Mouse (Mus musculus) heart, adult 2 months (tissue): Measurements from ENCODE around the gene Csnk2a1. TPM values are rescaled to one million over a fixed set of nuclear protein-coding genes. Genes with fewer than 3 reads are reported as not detected.

ENCODE experiments used
- DNase-seq, 2 experiments: peaks; one replicate each; pipeline ENCODE4 v3.0.0; 2021
- H3K27ac ChIP-seq: fragments of 200-600 bp; 2 replicates; pipeline ENCODE4 v1.8.1; 2022
- H3K27me3 ChIP-seq: fragments of 200-500 bp; 2 replicates; pipeline ENCODE4 v1.6.1; 2012; ENCODE audit warnings: mild to moderate bottlenecking, low read length, inconsistent platforms, mixed read lengths; ENCODE audit not compliant: control insufficient read depth, insufficient read depth
- H3K36me3 ChIP-seq: fragments of 200-500 bp; 2 replicates; pipeline ENCODE4 v1.6.1; 2012; ENCODE audit warnings: low read length, inconsistent platforms; ENCODE audit not compliant: control insufficient read depth, insufficient read depth
- H3K4me1 ChIP-seq: fragments of 200-500 bp; 2 replicates; pipeline ENCODE4 v1.6.1; 2011; ENCODE audit warnings: low read length; ENCODE audit not compliant: control insufficient read depth, insufficient read depth
- H3K4me3 ChIP-seq: fragments of 200-600 bp; 2 replicates; pipeline ENCODE4 v1.8.1; 2022
- H3K79me2 ChIP-seq: fragments of 200-500 bp; replicated peaks from 2 replicates; pipeline ENCODE4 v1.6.1; 2012; ENCODE audit warnings: mild to moderate bottlenecking, inconsistent platforms, low read length, moderate library complexity, mixed read lengths; ENCODE audit not compliant: control insufficient read depth, insufficient read depth
- H3K9ac ChIP-seq: fragments of 200-500 bp; 2 replicates; pipeline ENCODE4 v1.6.1; 2012; ENCODE audit warnings: low read depth, mild to moderate bottlenecking, control low read depth, inconsistent platforms, low read length, mixed read lengths
- CTCF ChIP-seq: fragments of 200-600 bp; IDR thresholded peaks from 2 replicates; pipeline ENCODE4 v1.8.1; 2022; ENCODE audit warnings: antibody characterized with exemption, mild to moderate bottlenecking, moderate library complexity
- EP300 ChIP-seq: fragments of 200-500 bp; IDR thresholded peaks from 2 replicates; pipeline ENCODE4 v1.6.1; 2011; ENCODE audit warnings: low read depth, low read length, control low read depth; ENCODE audit not compliant: insufficient read depth
- POLR2A ChIP-seq: fragments of 200-500 bp; IDR thresholded peaks from 2 replicates; pipeline ENCODE4 v1.6.1; 2011; ENCODE audit warnings: mild to moderate bottlenecking, low read depth, low read length, control low read depth; ENCODE audit not compliant: insufficient read depth
- WGBS: fragments of 180-500 bp; shearing (Covaris S2); methylation state at CpG from one replicate; pipeline ENCODE4 v1.1.7; 2018; 5-methylcytosine and 5-hydroxymethylcytosine counted together
- intact Hi-C: fragments of 180-260 bp; cut with DNase I; formaldehyde crosslinking; loops from one replicate; pipeline ENCODE4 v1.15.1; 2025
- polyA plus RNA-seq: library from polyadenylated mRNA; depleted of rRNA; stranded (reverse); fragments of >200 nt; gene quantifications from 2 replicates; pipeline ENCODE4 v1.2.3, GENCODE M21; 2012
- total RNA-seq, 2 experiments: library from RNA; stranded (reverse); gene quantifications; 2 replicates each; pipeline ENCODE4 v1.2.3; 2021

Gene Csnk2a1
- total and polyA plus RNA-seq, 3 experiments: 40.7 to 94.1 (median 89.0) TPM

GRCm38 (mm10) chr2:152240580-152240979 is 13.9 kb downstream of the Csnk2a1 start:
- H3K27ac ChIP-seq: no peak overlapping the region
- no peaks in the 10 kb centered on the region for H3K27me3 ChIP-seq
- 36% methylated on average over 2 of the region's 2 CpGs for WGBS
- H3K36me3 ChIP-seq: peaks cover 11% of the 10 kb centered on the region
- no peak overlapping the region for H3K4me3 ChIP-seq
- H3K9ac ChIP-seq: no peak overlapping the region
- intact Hi-C loops: no loop called here
- peaks cover 4% of the 10 kb centered on the region for H3K4me1 ChIP-seq
- H3K79me2 ChIP-seq: peaks cover 11% of the 10 kb centered on the region
- DNase-seq: no peak
- TF ChIP-seq CTCF (no peak), POLR2A (no peak), EP300 (no peak)

GRCm38 (mm10) chr2:152247213-152247612 is 20.6 kb downstream of the Csnk2a1 start:
- no peak overlapping the region for H3K4me3 ChIP-seq
- H3K36me3 ChIP-seq: peaks cover 18% of the 10 kb centered on the region
- no peak overlapping the region for H3K27ac ChIP-seq
- DNase-seq: no peak
- peaks cover 3% of the 10 kb centered on the region for H3K4me1 ChIP-seq
- intact Hi-C loops: no loop called here
- 64% methylated on average over 1 of the region's 1 CpGs for WGBS
- peaks cover 9% of the 10 kb centered on the region for H3K79me2 ChIP-seq
- no peak overlapping the region for H3K9ac ChIP-seq
- H3K27me3 ChIP-seq: no peaks in the 10 kb centered on the region
- no peak for TF ChIP-seq CTCF
- no peak for TF ChIP-seq POLR2A

- TF ChIP-seq POLR2A (no peak), CTCF (no peak), EP300 (no peak)
- H3K79me2 ChIP-seq: peaks cover 4% of the 10 kb centered on the region; the same call in 1 of the 2 replicates
- no peak overlapping the region for H3K9ac ChIP-seq
- no peak overlapping the region for H3K4me3 ChIP-seq
- no peaks in the 10 kb centered on the region; the same call in 1 of the 2 replicates for H3K4me1 ChIP-seq
- no peak overlapping the region for H3K27ac ChIP-seq
- intact Hi-C loops: loop anchor here (5.0 kb wide), 1 partner anchor 37 kb away; no protein-coding TSS in a partner anchor
- peaks cover 12% of the 10 kb centered on the region for H3K36me3 ChIP-seq
- H3K27me3 ChIP-seq: no peaks in the 10 kb centered on the region
- 35% methylated on average over 4 of the region's 4 CpGs for WGBS
- no peak for DNase-seq
Measured at GRCm38 (mm10) chr2:152250511-152250910, 23.9 kb downstream of the Csnk2a1 start.

- peaks cover 5% of the 10 kb centered on the region; the same call in 1 of the 2 replicates for H3K36me3 ChIP-seq
- intact Hi-C loops: no loop called here
- no peak overlapping the region for H3K4me3 ChIP-seq
- TF ChIP-seq EP300: no peak
- TF ChIP-seq POLR2A: no peak
- TF ChIP-seq CTCF: no peak
- 92% methylated on average over 1 of the region's 1 CpGs for WGBS
- H3K27ac ChIP-seq: no peak overlapping the region
- H3K9ac ChIP-seq: no peak overlapping the region
- H3K4me1 ChIP-seq: no peaks in the 10 kb centered on the region
- H3K27me3 ChIP-seq: no peaks in the 10 kb centered on the region
- no peaks in the 10 kb centered on the region for H3K79me2 ChIP-seq
- no peak for DNase-seq
Measured at GRCm38 (mm10) chr2:152259739-152260138, 33.1 kb downstream of the Csnk2a1 start.

DNA sequence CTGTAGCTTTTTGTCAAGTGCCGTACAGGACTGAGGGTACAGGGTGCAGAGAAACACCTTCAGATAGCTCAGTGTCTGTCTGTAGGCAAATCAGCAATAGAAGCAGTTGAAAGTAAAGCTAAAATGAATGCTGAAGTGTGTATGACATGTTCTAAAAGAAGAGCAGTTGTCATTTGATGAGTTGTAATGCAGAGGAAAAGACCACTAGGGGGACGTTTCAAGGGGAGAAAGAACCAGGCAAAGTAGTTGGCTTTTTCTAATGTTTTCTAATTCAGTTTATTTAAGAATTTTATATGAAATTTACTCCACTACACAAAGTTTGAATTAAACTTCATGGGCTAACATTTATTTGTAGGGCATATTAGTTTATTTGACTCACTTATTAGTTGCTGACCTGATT is 47.0 kb downstream of the Csnk2a1 start:
- H3K4me3 ChIP-seq: no peak overlapping the region
- 71% methylated on average over 2 of the region's 2 CpGs for WGBS
- no peaks in the 10 kb centered on the region for H3K4me1 ChIP-seq
- H3K36me3 ChIP-seq: peaks cover 5% of the 10 kb centered on the region
- DNase-seq: no peak
- H3K9ac ChIP-seq: no peak overlapping the region
- peak; percentile 55 for TF ChIP-seq CTCF
- no peak for TF ChIP-seq POLR2A
- TF ChIP-seq EP300: no peak
- intact Hi-C loops: no loop called here
- H3K27ac ChIP-seq: no peak overlapping the region
- no peaks in the 10 kb centered on the region for H3K27me3 ChIP-seq
- no peaks in the 10 kb centered on the region for H3K79me2 ChIP-seq

GRCm38 (mm10) chr2:152281407-152281806 is 54.8 kb downstream of the Csnk2a1 start:
- no peaks in the 10 kb centered on the region for H3K4me1 ChIP-seq
- DNase-seq: no peak
- intact Hi-C loops: no loop called here
- H3K36me3 ChIP-seq: peaks cover 10% of the 10 kb centered on the region
- no peak overlapping the region for H3K4me3 ChIP-seq
- H3K27me3 ChIP-seq: no peaks in the 10 kb centered on the region
- WGBS: 34% methylated on average over 3 of the region's 3 CpGs
- H3K9ac ChIP-seq: no peak overlapping the region
- TF ChIP-seq POLR2A (no peak), EP300 (no peak), CTCF (no peak)
- no peaks in the 10 kb centered on the region for H3K79me2 ChIP-seq
- H3K27ac ChIP-seq: no peak overlapping the region
